Mouse (Mus musculus): Measurements from ENCODE around the gene Gm10778.

Gene Gm10778

DNA sequence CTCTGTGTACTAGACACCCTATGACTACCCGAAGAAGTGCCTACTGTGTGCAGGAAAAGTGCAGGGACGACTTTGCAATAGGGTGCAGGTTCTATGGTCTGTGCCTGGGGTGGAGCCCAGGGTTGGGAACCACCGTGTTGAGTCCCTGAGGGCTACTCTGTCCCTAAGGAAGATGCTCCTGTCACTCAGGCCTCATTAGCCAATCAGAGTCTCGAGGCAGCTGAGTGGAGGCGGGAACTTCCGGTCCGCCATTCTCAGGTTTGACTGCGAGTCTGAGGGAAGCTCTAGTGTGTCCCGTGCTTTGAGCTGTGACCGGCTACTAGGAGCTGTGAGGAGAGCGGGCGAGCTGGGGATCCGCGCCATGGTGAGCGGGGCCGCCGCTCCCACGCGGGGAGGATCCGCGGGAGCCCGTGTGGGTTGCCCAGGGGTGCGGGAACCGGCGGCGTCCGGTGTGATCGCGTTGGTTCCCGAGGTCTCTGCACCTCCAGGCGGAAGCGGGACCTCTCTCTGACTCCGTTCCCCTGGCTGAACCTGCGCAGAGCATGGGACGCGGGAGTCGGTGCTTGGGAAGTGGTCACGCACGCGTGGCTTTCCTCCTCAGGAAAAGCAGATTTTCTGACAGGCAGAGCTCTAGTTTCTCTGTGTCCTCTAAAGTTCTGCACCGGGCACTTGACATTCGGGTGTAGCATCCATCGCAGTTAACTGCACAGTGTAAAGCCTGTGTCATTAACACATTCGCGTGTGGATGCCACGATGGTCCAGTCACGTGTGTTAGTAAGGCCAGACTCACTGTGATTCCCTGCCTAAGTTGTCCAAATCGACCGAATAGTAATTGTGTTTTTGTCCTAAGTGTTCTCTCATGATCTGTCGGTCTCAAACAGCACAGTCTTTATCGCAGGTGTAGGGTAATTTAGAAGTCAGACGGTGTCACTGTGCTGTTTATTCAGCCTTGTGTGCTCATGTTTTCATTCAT lies at the start of gene Gm10778:
Gene Gm10778, plus strand, starts transcription at position 257 of the 973 bp plus-strand sequence.
- peak; percentile 87 for DNase-seq

DNA sequence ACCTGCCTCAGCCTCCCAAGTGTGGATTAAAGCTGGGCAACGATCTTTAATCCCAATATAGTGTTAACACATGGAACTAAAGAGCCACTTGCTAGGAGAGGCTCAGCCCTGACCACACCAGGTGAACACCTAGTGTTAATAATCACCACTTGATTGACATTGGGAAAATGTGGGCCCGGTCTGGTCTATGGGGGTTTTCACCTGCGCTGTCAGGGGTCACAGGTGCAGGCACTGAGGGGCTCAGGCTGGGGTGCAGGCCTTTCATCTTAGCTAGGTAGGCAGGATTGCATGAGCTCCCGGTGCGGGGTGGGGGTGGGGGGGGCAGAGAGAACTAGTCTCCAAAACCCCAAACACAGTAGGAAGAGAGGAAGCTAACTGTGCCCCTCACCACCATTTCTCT lies 49.2 kb upstream of the Gm10778 start:
- DNase-seq = no peak

DNA sequence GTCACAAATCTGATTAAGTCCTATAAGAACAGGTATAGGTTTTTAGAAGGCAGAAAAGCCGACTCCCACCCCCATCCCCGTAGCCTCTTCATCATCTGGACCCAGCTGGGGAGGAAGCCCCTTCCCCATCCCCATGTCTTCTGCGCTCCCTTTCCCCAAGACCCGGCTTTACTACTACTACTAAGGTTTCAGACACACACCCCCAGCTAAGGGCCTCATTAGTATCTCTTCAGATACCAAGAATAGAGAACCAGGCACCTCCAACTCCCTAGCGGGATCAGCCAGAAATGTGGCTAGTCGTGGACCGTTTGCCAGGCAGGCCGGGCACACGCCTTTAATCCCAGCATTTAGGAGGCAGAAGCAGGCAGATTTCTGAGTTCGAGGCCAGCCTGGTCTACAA lies 48.8 kb upstream of the Gm10778 start:
- DNase-seq = no peak

DNA sequence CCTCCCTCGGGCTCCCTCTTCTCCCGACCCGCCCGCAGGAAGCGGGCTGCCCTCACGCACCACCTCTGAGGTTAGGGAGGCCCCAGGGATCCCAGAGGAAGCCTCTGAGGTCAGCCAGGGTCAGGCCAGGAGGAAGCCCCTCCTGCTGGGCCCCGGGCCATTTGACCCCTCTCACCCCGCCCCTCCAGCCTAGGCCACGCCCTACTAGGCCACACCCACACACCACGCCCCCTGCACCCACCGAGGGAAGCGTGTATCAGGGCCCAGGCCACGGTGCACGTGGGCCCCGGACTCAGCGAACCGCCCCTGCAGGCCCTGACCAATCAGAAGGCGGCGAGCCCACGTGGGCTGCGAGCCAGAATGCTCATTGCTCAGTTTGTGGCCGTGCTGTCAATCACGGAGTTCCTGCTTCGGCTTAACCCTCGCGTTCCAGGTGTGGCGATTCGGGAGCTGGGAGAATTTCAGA lies 48.1 kb upstream of the Gm10778 start, which contains the start of gene Tle6:
Gene Tle6, minus strand, starts transcription at position 336 of the 466 bp plus-strand sequence.
- DNase-seq = peak; percentile 95

DNA sequence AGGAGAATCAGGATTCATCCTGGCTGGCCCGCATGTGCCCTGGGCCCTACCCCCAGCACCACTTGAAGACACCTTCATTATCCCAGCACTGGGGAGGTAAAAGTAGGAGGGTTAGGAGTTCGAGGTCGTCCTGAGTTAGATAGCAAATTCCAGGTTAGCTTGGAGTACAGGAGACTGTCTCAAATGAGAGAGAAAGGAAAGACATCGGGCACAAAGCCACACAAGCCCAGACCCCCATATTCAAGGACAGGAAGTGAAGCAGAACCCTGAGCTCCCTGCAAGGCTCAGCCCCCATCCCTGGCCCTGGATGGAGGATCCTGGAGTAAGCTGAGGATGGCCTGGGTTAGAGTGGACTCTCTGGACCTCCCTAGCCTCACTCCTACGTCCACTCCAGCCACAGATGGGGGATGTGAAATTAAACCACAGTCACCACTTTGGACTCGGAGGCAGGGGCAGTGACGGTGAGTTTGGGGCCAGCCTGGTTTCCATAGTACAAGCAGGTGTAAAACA lies 47.4 kb upstream of the Gm10778 start:
- no peak for DNase-seq

DNA sequence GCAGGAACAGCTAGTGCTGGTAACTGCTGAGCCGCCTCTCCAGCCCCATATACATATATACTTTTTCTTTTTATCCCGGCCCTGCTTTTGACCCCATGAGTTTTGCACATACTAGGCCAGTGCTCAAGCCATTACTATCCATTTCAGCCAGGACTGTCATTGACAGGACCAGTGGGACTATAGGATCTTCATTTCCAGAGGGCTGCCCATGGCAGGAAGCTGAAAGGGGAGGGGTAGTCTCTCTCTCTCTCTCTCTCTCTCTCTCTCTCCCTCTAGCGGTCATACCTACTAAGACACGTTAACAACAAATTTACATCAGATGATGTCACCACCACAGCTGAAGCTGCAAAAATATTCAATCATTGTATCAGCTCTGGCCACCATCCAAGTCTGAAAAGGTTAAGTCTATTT lies 46.1 kb upstream of the Gm10778 start:
- DNase-seq = no peak

DNA sequence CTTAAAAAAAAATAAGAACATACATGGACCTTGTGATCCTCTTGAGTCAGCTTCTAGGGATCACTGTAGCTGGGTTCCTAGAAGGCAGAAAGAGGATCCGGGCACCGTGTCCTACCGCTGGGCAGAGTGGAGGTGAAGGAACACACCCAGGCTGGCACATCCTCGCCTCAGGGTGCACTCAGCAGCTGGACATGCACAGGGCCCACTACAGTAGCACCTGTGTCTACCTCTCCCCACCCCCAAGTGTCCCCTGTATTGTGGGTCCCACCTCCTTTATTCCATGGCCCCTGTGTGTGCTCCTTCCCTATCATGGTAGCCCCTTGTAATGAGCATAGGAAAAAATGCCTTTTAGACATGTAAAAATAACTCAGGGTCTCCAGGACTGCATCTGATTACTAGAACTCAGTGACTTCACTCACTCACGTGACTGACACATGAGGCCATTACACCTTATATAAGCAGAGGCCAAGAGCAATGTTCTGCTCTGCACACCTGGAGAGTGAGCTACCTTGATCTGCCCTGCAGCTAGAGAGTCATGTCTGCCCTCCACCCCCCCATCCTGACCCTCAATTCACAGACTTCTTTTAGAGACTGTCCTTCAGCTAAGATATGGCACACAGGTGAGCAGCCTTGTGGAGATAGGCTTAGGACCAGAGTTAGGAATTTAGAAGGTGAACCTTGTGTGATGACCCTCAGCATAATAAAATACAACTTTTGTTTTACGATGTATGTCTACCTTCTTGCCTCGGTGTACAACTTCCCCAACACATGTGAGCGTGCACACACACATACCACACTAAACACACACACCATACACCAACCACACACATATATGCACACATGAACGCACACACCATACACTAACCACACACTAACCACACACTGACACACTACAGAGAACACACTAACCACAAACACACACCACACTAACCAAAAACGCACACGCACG lies 44.6 kb upstream of the Gm10778 start:
- DNase-seq = peak; percentile 45

DNA sequence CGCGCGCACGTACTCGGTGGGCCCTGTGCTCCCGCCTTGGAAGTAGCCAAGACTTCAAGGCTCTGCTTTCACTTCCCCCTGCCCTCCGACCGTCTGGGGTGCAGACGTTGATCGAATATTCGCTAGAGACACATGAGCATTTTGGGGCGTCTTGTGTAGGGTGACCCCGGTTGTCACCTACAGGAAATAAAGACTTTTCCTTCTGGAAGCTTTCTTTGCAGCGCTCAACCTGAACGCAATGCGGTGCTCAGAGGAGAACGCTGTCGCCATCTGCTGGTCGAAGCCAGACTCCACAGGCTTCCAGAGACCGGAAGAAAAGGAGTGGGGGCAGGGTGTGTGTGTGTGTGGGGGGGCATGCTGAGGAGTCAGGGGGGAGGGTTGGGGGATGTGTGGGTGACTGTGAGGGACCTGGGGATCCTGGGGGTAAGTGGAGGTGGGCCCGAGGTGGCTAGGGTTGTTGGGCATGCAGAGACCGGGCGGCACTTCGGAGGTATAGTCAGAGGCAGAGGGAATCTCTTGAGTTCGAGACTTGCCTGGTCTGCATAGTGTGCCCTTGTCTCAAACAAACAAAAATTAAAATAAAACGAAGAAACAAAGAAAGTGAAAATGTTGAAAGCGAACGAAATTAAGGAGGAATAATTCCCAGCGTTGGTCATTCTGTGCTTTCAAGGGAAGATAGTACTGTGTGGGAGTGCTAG lies 43.7 kb upstream of the Gm10778 start:
- DNase-seq = peak; percentile 79

DNA sequence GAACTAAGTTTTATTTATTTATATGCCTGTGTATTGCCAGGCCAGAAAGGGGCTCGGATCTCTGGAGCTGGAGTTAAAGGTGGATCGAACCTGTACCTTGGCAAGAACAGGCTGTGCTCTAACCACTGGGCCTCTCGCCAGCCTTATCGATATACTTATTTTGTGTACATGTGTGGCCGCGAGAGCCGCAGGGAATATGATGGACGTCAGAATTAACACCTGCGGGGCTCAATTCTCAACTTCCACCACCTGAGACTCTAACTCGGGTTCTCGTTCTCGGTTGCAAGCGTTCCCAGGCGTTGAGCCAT lies 43.2 kb upstream of the Gm10778 start:
- DNase-seq = no peak

DNA sequence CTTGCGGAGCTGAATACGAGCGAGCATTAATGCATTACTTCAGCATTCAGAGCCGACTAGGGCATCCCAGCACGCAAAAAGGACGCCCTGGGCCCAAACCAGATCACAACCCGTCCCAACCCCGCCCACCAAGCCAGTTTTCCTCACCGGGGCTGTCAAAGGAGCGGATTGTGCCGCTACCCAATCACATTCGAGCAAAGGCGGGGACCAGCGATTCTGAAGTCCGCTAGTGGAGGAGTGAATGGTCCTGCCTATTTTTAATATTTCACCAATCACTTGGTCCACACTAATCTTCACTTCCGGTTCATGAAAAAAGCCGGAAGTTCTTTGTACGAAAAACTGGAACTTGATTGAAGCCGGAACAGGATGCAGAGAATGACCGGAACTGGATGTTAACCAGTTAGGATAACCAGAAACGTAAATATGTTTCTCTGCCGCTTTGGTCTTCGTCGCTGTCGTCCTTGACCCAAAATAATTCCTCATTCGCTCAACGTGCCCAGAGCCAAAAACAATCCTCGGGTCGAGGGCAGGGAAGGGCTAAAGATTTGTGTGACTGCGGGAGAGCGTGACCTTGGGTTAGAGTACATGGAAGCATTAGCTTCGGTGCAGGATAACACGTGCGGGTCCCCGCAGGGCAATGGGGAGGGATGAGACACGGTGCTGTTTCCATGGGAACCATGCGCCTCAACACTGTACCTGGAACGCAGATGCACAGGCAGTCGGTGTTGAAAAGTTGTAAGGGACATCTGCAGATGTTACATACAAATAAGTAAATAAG lies 42.7 kb upstream of the Gm10778 start, which contains the start of gene BC025920:
Gene BC025920, plus strand, starts transcription at position 297 of the 778 bp plus-strand sequence.
- DNase-seq = peak; percentile 98

DNA sequence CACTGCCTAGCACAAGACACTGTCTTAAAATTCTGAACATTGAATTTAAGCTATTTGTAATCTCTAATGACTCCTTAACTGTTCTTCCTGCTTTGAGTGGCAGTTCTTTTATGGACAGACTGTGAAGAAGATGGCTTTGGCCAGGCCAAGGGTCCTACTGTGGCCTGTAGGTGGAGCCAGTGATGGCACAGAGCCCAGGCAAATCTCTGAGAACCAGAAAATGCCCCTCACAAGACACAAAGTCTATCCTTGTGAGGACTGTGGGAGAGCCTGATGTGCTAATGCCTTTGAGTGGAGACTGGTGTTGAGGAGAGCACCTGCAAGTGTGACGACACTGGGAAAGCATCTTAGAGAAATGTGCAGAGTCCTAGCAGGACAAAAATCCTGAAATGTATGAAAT lies 40.6 kb upstream of the Gm10778 start:
- no peak for DNase-seq

DNA sequence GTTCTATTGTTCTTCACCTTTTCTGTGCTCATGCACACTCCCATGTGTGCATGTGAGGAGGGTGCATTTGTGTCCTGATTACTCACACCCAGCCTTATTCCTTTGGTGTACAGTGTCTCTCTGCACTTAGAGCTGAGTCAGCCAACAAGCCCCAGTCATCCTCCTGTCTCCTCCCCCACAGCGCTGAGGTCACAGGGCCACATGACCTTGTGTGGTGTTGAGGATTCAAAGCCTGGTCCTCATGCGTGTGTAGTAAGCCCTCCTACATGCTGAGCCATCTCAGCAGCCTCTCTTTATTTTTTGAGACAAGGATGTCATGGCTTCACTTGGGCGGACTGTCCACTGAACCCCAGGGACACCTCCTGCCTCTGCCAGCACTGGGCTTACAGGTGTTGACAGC lies 36.1 kb upstream of the Gm10778 start:
- DNase-seq = no peak

DNA sequence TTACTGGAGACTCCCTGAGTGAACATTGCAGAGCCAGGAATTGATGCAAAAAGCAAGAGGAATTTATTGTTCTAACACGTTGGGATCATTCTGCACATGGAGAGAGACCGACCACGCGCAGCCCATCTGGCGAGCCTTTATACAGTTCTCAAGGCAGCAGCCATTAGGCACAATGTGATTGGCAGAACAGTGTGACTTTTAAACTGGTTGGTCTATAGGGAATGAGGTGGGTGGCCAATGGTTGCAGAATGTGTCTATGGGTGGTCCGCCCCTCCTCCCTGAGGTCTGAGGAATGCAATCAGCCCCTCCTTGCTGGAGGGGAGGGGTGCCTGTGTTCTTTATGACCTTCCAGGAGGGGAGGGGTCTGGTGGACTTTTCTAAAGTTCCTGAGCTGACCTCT lies 33.4 kb upstream of the Gm10778 start:
- DNase-seq = no peak

DNA sequence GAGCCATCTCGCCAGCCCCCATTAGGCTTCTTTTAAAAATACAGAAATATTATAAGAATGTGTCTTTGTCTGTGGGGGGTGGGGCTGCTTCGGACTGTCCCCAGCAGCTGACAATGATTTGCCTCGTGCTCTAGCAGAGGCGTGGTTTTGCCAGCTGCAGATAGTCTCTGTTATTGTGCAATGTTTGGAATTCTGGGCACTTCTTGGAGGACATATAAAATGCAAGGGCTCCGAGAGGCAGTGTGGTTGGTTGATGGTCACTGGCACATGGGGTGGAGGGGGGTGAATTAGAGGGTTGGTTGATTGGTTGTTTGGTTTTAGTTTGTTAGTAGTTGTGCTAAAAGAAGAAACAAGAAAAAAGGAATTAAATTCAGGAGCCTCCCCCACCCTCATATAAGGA lies 28.9 kb upstream of the Gm10778 start:
- no peak for DNase-seq

DNA sequence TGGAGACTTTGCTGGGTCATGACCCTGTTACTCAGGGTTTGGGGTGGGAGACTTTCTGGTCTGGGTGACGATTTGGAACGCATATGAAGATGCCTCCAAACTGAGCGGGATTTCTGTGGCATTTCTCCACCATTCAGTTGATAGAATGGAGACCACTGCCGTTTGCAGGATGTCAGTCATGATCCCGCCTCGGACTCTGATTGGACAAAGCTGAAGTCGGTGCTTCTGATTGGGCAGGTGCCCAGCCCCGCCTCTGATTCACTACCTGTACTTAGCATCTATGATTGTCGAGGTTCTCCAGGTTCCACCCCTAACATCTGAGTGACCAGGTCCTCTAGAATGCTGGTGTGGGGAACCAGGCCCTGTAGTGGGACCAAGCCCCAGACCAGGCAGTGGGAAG lies 28.1 kb upstream of the Gm10778 start:
- DNase-seq = no peak

DNA sequence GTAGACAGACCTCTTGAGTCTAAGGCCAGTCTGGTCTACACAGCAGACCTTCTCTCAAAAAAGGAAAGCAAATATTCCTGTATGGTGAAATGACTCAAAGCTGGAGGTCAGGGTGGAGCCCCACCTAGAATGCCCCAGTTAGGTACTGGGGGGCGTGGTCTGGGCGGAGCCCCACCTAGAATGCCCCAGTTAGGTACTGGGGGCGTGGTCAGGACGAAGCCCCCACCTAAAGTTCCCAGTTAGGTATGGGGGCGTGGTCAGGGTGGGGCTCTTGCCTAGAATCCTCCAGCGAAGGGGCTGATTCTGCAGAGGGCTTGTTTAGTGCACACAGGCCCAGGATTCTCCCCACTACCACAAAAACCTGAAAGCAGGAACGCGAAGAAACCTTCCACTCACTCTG lies 25.4 kb upstream of the Gm10778 start:
- no peak for DNase-seq

DNA sequence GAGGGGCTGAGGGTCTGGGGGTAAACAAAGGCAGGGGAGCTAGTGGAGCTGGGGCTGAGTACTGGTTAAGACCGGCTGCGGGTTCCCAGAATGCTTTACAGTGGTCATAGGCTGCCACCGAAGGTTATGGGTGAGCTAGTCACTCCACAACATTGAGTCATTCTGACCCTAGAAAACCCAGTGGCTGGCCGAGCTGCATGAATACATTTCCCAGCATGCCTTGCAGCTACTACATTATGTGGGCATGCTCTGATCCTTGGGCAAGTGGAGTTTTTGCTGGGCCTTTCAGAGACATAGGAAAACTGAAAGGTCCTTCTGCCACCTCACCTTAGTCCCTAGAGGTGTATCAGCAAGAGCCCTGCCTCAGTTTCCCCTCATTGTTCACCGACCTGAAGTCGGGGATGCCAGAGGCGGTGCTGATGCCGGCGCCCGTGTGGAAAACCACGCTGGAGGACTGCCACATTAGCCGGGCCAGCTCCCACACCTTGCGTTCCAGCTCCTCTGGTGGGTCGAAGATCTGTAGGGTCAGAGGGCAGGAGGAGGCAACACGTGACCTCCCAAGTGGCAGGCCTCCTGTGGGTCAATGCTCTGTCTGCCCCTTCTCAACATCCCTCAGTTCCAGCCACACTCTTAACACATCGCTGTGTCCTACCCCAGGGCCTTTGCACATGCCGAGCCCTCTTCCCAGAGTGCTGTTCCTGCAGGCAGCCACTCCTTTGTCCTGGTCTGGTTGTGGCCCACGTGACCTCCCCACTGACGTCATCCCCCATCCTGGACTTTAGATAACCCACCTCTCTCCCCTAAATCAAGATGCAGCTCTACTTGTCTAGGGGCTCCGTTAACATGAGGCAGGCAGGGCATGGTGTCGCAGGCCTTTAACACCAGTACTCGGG lies 22.5 kb upstream of the Gm10778 start:
- DNase-seq = no peak

DNA sequence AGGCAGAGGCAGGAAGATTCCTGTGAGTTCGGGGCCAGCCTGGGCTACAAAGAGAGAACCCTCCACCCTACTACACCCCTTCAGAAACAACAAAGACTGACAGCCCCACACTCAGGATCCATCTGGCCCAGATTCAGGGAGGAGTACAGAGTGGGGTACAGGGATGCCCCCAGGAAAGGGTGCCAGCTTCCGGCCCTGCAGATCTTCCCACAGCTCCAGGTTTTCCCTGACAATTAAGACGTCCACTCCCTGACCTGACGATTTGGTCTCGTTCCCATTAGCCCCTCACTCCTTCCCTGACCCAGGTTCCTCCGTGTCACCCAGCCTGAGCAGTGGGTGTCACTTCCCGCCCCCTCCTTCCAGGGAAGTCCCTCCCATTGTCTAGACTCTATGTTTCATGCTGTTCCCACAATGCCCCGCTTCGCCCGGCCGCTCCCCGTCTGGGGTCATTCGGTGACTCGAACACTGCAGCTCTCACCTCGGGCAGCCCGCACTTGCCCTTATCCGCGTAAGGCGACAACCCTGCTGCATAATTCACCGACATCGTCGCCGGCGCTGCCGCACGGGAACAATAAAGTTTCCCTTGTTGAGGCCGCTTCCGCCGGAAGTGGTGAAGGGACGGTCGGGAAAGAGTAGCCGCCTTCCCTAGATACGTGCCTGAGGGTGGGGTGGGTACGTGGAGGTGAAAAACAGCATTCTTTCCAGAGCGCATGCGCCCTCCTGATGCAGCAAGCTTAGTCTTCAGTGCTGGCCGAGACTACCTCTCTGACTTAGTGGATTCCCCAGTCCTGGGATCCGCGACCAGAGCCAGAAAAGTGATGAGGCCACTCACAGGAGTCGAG lies 21.6 kb upstream of the Gm10778 start, which contains the start of gene Sirt6:
Gene Sirt6, minus strand, starts transcription at position 804 of the 842 bp plus-strand sequence.
- DNase-seq = peak; percentile 94

DNA sequence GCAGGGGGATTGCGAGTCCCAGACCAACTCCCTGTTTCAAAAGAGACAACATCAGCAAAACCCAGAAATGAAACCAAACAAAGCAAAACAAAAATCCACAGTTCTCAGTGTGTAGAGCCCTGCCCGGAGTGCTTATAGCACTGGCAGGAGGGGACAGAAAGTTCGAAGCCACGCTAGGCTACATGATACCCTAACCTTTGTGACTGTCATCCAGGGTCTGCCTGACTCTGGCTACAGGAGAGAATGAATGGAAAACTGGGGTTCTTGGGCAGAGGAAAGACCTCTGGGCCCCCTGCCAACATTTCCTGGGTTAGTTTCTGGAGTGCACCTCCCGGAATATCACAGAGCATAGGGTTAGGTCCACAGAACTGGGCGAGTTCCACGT lies 21.0 kb upstream of the Gm10778 start:
- peak; percentile 42 for DNase-seq

DNA sequence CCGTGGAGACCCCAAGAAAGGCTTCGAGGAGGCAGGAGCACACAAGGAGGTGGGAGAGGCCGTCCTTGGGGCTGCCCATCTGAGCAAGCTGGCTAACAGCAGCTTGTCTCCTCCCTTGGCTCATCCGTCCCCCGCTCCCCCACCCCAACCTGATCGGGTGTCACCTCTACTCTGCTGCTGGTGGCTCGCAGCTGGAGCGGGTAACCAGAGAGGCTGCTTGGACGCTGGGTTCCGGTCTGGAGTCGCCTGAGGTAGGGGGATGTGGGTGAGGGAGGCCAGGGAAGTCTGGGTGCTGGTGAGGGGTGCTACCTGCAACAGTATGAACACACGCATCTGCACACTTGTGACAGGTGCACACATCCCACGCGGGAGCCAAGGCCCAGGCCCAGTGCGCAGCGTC lies 20.5 kb upstream of the Gm10778 start, which contains the start of gene Ankrd24:
Gene Ankrd24, plus strand, starts transcription at position 151 of the 400 bp plus-strand sequence.
- no peak for DNase-seq

Data from kidney, adult 11 months (tissue).